Mouse (Mus musculus) limb, embryonic 12.5 days (tissue): ENCODE data around the gene Gm10842. TPM values are rescaled to one million over a fixed set of nuclear protein-coding genes. Genes with fewer than 3 reads are reported as not detected.
"Not testable (repeated sequence)": the region's sequence is repeated elsewhere in the genome, so short reads cannot be mapped to it uniquely, and the experiment has no call there.

Experiments
- ATAC-seq: fragments of 200-750 bp; cut with Nextera tagmentation; 2 replicates; pipeline ENCODE4 v1.8.0; 2017; ENCODE audit warnings: low read depth, moderate TSS enrichment; ENCODE audit not compliant: insufficient number of reproducible peaks, insufficient read depth, low FRiP score, low TSS enrichment
- H3K27ac ChIP-seq: fragments of 300-500 bp; sonication (generic); 2 replicates; pipeline ENCODE4 v1.5.1; 2016; ENCODE audit warnings: mild to moderate bottlenecking, moderate library complexity
- H3K27me3 ChIP-seq: fragments of 300-500 bp; sonication (generic); 2 replicates; pipeline ENCODE4 v1.6.1; 2016; ENCODE audit warnings: mild to moderate bottlenecking, moderate library complexity
- H3K36me3 ChIP-seq: fragments of 300-500 bp; sonication (generic); 2 replicates; pipeline ENCODE4 v1.6.1; 2016; ENCODE audit warnings: mild to moderate bottlenecking, moderate library complexity
- H3K4me1 ChIP-seq: fragments of 300-500 bp; sonication (generic); replicated peaks from 2 replicates; pipeline ENCODE4 v1.6.1; 2016
- H3K4me2 ChIP-seq: fragments of 300-500 bp; sonication (generic); 2 replicates; pipeline ENCODE4 v1.6.1; 2016; ENCODE audit warnings: mild to moderate bottlenecking, moderate library complexity
- H3K4me3 ChIP-seq: fragments of 300-500 bp; sonication (generic); replicated peaks from 2 replicates; pipeline ENCODE4 v1.5.1; 2016; ENCODE audit warnings: mild to moderate bottlenecking
- H3K9ac ChIP-seq: fragments of 300-500 bp; sonication (generic); replicated peaks from 2 replicates; pipeline ENCODE4 v1.6.1; 2016; ENCODE audit warnings: mild to moderate bottlenecking, moderate library complexity
- H3K9me3 ChIP-seq: fragments of 300-500 bp; sonication (generic); 2 replicates; pipeline ENCODE4 v1.6.1; 2016; ENCODE audit warnings: mild to moderate bottlenecking, moderate library complexity
- WGBS: fragments of 180-500 bp; shearing (Covaris S2); methylation state at CpG from one replicate; pipeline ENCODE4 v1.1.7; 2016; 5-methylcytosine and 5-hydroxymethylcytosine counted together
- polyA plus RNA-seq: library from polyadenylated mRNA; unstranded; fragments of >200 nt; fragmentation: Nextera tagmentation; extraction: Ambion mirVana; gene quantifications from 2 replicates; pipeline ENCODE4 v1.2.1, GENCODE M21; 2016

Gm10842 gene
- polyA plus RNA-seq, result not detected in 2 replicates

- Histone ChIP-seq H3K9ac (no peak within 1 kb of the TSS), H3K27ac (no peak within 1 kb of the TSS), H3K4me2 (no peak within 1 kb of the TSS), H3K36me3 (peaks cover 7% of the 10 kb centered on the region; the same call in 1 of the 2 replicates), H3K4me3 (no peak within 1 kb of the TSS), H3K4me1 (peaks cover 7% of the 10 kb centered on the region), H3K27me3 (peaks cover 31% of the 10 kb centered on the region), H3K9me3 (no peaks in the 10 kb centered on the region)
- 71% methylated on average over 3 of the region's 3 CpGs for WGBS
- no peak for ATAC-seq
Observed at GRCm38 (mm10) chr11:105146593-105146992, at the start of gene Gm10842. Gm10842 (plus strand) TSS chr11:105146893.

DNA sequence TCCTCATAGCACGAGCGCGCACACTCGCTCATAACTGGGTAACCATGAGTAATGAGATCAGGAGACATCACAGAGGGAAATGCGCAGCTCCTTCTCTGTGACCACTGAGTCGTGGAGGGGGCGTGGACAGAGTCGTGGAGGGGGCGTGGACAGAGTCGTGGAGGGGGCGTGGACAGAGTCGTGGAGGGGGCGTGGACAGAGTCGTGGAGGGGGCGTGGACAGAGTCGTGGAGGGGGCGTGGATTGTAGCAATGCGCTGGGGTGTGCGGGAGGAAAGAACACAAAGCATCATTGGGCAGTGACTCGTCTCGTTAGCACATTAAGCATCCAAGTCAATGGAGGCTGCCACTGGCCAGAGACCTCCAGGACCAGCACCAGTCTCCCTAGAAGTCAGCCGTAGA, 34.2 kb upstream of the Gm10842 start:
- H3K36me3 ChIP-seq, H3K4me1 ChIP-seq, ATAC-seq, H3K9ac ChIP-seq, H3K4me3 ChIP-seq, H3K9me3 ChIP-seq, H3K4me2 ChIP-seq, H3K27ac ChIP-seq, H3K27me3 ChIP-seq: not testable (repeated sequence)
- WGBS, result 77% methylated on average over 22 of the region's 22 CpGs

GRCm38 (mm10) chr11:105117814-105118213, 28.9 kb upstream of the Gm10842 start:
- Histone ChIP-seq H3K27ac (no peak overlapping the region), H3K4me3 (no peak overlapping the region), H3K4me1 (no peaks in the 10 kb centered on the region), H3K36me3 (no peaks in the 10 kb centered on the region), H3K4me2 (no peak overlapping the region), H3K9me3 (no peaks in the 10 kb centered on the region), H3K27me3 (no peaks in the 10 kb centered on the region), H3K9ac (no peak overlapping the region)
- WGBS, result 86% methylated on average over 7 of the region's 7 CpGs
- no peak for ATAC-seq

GRCm38 (mm10) chr11:105120551-105121061, 26.1 kb upstream of the Gm10842 start:
- WGBS, result 30% methylated on average over 4 of the region's 4 CpGs
- Histone ChIP-seq H3K36me3 (no peaks in the 10 kb centered on the region), H3K9ac (no peak overlapping the region), H3K27me3 (no peaks in the 10 kb centered on the region), H3K4me3 (no peak overlapping the region), H3K4me1 (no peaks in the 10 kb centered on the region), H3K9me3 (no peaks in the 10 kb centered on the region), H3K4me2 (no peak overlapping the region), H3K27ac (no peak overlapping the region)
- no peak for ATAC-seq

DNA sequence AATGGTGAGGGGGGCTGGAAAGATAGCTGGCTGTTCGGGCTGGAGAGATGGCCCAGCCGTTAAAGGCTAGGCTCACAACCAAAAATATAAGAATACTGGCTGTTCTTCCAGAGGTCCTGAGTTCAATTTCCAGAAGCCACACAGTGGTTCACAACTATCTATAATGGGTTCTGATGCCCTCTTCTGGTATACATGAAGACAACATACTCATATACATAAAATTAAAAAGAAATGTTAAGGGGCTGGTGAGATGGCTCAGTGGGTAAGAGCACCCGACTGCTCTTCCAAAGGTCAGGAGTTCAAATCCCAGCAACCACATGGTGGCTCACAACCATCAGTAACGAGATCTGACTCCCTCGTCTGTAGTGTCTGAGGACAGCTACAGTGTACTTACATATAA, 24.9 kb upstream of the Gm10842 start:
- H3K9ac ChIP-seq, H3K36me3 ChIP-seq, H3K4me1 ChIP-seq, H3K27ac ChIP-seq, H3K4me2 ChIP-seq, ATAC-seq, H3K9me3 ChIP-seq, H3K4me3 ChIP-seq, H3K27me3 ChIP-seq: not testable (repeated sequence)
- WGBS, result 73% methylated on average over 5 of the region's 5 CpGs

DNA sequence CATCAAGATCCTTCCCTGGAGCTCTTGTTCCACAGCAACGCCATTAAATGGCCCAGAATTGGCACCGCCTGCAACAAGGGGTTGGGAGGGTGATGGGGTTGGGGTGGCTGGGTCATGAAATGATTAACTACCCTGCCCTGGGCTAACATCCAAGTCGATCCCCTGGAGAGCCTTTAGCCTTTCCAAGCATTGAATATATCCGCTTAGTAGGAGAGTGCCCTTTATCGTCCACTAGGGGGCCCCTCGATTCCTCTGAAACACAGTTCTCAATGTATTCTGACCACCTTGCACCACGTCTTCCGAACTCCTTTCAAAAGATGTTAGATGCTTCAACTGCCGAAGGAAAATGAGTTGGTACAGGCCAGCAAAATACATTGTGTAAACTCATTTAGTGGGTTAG, 22.7 kb upstream of the Gm10842 start:
- Histone ChIP-seq H3K27me3 (no peaks in the 10 kb centered on the region), H3K4me2 (no peak overlapping the region), H3K27ac (no peak overlapping the region), H3K4me3 (no peak overlapping the region), H3K4me1 (peaks cover 11% of the 10 kb centered on the region), H3K36me3 (peaks cover 6% of the 10 kb centered on the region; the same call in 1 of the 2 replicates), H3K9ac (no peak overlapping the region), H3K9me3 (no peaks in the 10 kb centered on the region)
- ATAC-seq, result 0 out of 2 replicates have a peak, but pooled peaks have one; percentile 48
- WGBS, result 5% methylated on average over 9 of the region's 9 CpGs

- Histone ChIP-seq H3K9ac (peak within 1 kb of the TSS; percentile 77), H3K9me3 (no peaks in the 10 kb centered on the region), H3K36me3 (peaks cover 25% of the 10 kb centered on the region), H3K27ac (0 out of 2 replicates have a peak within 1 kb of the TSS, but pooled peaks have one; percentile 35), H3K27me3 (no peaks in the 10 kb centered on the region), H3K4me1 (peaks cover 11% of the 10 kb centered on the region), H3K4me3 (peak within 1 kb of the TSS; percentile 97), H3K4me2 (peak within 1 kb of the TSS; percentile 89)
- ATAC-seq, result peak; percentile 75
- 2% methylated on average over 31 of the region's 38 CpGs for WGBS
Observed at GRCm38 (mm10) chr11:105125735-105126519, 20.8 kb upstream of the Gm10842 start, which contains the start of gene Mettl2. Mettl2 (plus strand) TSS chr11:105126425.

DNA sequence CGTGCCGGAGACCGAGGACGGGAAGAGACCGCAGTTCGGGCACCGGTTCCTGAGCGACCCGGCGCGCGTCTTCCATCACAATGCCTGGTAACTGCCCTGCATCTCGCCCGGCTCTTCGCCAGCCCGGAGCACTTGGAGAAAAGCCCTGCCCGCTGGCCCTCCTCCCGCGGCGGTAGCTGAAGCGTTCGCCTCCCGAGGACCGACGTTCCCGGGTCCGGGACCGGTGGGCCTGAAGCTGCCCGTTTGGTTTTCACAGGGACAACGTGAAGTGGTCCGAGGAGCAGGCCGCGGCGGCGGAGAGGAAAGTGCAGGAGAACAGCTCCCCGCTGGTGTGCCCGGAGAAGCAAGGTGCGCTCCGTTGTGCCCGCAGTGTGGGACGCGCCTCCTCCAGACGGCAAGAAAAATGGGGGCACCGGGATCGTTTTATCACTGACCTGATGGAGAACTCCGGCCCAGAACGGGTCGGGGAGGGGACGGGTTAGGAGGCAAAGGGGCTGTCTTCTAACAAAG, 20.1 kb upstream of the Gm10842 start:
- H3K36me3 ChIP-seq, result peaks cover 31% of the 10 kb centered on the region
- peak overlapping the region; percentile 77 for H3K9ac ChIP-seq
- H3K4me3 ChIP-seq, result peak overlapping the region; percentile 97
- H3K27ac ChIP-seq, result no peak overlapping the region
- H3K4me1 ChIP-seq, result peaks cover 11% of the 10 kb centered on the region
- H3K4me2 ChIP-seq, result peak overlapping the region; percentile 89
- ATAC-seq, result no peak
- under 1% methylated on average over 49 of the region's 49 CpGs for WGBS
- H3K27me3 ChIP-seq, result no peaks in the 10 kb centered on the region
- no peaks in the 10 kb centered on the region for H3K9me3 ChIP-seq

GRCm38 (mm10) chr11:105135692-105136091, 11.0 kb upstream of the Gm10842 start:
- WGBS, result 95% methylated on average over 7 of the region's 7 CpGs

GRCm38 (mm10) chr11:105137255-105137654, 9.4 kb upstream of the Gm10842 start:
- not testable (repeated sequence) for H3K9me3 ChIP-seq, ATAC-seq, H3K27ac ChIP-seq, H3K27me3 ChIP-seq, H3K9ac ChIP-seq, H3K4me1 ChIP-seq, H3K4me3 ChIP-seq, H3K4me2 ChIP-seq
- WGBS, result 91% methylated on average over 2 of the region's 2 CpGs
- peaks cover 96% of the 10 kb centered on the region for H3K36me3 ChIP-seq

More at GRCm38 (mm10) chr11:105135692-105136091, 11.0 kb upstream of the Gm10842 start:
- Histone ChIP-seq H3K27ac (no peak overlapping the region), H3K4me3 (no peak overlapping the region), H3K9ac (no peak overlapping the region), H3K36me3 (peaks cover 98% of the 10 kb centered on the region), H3K9me3 (no peaks in the 10 kb centered on the region), H3K27me3 (no peaks in the 10 kb centered on the region), H3K4me1 (no peaks in the 10 kb centered on the region), H3K4me2 (no peak overlapping the region)
- no peak for ATAC-seq

GRCm38 (mm10) chr11:105140512-105140911, 6.2 kb upstream of the Gm10842 start:
- H3K9ac ChIP-seq, H3K4me1 ChIP-seq, H3K4me3 ChIP-seq, H3K4me2 ChIP-seq, ATAC-seq, H3K9me3 ChIP-seq, H3K27ac ChIP-seq, H3K27me3 ChIP-seq: not testable (repeated sequence)
- peaks cover 64% of the 10 kb centered on the region for H3K36me3 ChIP-seq
- WGBS, result 90% methylated on average over 8 of the region's 8 CpGs
